Mouse (Mus musculus): Measurements from ENCODE around the gene Arid5b. TPM values are rescaled to one million over a fixed set of nuclear protein-coding genes. Genes with fewer than 3 reads are reported as not detected.

Gene Arid5b
- polyA plus RNA-seq, 1 experiment from 2014 or later: 42.1 TPM

- no peaks in the 10 kb centered on the region for H3K36me3 ChIP-seq (ENCODE audit: control insufficient read depth, insufficient read depth, low read length)
- no peak overlapping the region for H3K4me2 ChIP-seq (ENCODE audit: low read depth, severe bottlenecking)
- no peaks in the 10 kb centered on the region for H3K9me3 ChIP-seq (ENCODE audit: control insufficient read depth, low read length)
- no peak overlapping the region for H3K27ac ChIP-seq (replicated peaks; ENCODE audit: low read depth, low read length)
- whole genome bisulfite sequencing: 95% methylated on average over 9 of the region's 9 CpGs
- no peaks in the 10 kb centered on the region for H3K27me3 ChIP-seq (ENCODE audit: control insufficient read depth, insufficient read depth, low read length)
- ATAC-seq (ENCODE audit: insufficient number of reproducible peaks, low FRiP score, low TSS enrichment, low read depth) (no peak), DNase-seq (ENCODE audit: low spot score) (no peak)
- no peak overlapping the region for H3K4me3 ChIP-seq (ENCODE audit: low read depth, low read length)
- H3K4me1 ChIP-seq (ENCODE audit: control insufficient read depth, insufficient read depth, low read length): no peaks in the 10 kb centered on the region
- H3K9ac ChIP-seq (ENCODE audit: low read length): no peak overlapping the region
These were observed 15.1 kb downstream of the Arid5b start for GRCm38 (mm10) chr10:68263296-68263968.

DNA sequence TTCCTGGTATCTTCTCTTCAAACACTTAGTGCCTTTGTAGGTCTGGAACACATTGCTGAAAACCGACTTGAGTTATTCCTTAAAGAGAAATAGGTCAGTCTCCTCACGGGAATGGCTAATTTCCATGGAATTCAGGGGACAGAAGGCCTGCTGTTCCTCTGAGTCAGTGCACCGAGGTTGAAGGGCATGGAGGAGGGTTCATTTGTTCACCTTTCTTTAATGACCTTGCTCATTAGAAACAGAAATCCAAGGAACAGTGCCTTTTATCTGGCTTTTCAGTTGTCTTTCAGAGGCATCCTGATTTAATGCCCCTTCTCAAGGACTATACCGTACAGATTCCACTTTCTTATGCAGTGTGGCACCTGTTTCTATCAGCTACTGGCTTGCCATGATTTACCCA is 18.9 kb downstream of the Arid5b start:
- H3K9me3 ChIP-seq (ENCODE audit: control insufficient read depth, low read length): no peaks in the 10 kb centered on the region
- no peaks in the 10 kb centered on the region for H3K36me3 ChIP-seq (ENCODE audit: control insufficient read depth, insufficient read depth, low read length)
- no peak overlapping the region for H3K27ac ChIP-seq (replicated peaks; ENCODE audit: low read depth, low read length)
- no peak overlapping the region for H3K4me2 ChIP-seq (ENCODE audit: low read depth, severe bottlenecking)
- WGBS: 25% methylated on average over 4 of the region's 4 CpGs
- no peak overlapping the region for H3K4me3 ChIP-seq (ENCODE audit: low read depth, low read length)
- H3K27me3 ChIP-seq (ENCODE audit: control insufficient read depth, insufficient read depth, low read length): no peaks in the 10 kb centered on the region
- H3K9ac ChIP-seq (ENCODE audit: low read length): no peak overlapping the region
- no peak for ATAC-seq (ENCODE audit: insufficient number of reproducible peaks, low FRiP score, low TSS enrichment, low read depth)
- DNase-seq (ENCODE audit: low spot score): no peak
- H3K4me1 ChIP-seq (ENCODE audit: control insufficient read depth, insufficient read depth, low read length): no peaks in the 10 kb centered on the region

GRCm38 (mm10) chr10:68257358-68258056 is 21.0 kb downstream of the Arid5b start:
- H3K27ac ChIP-seq (replicated peaks; ENCODE audit: low read depth, low read length): no peak overlapping the region
- H3K9me3 ChIP-seq (ENCODE audit: control insufficient read depth, low read length): no peaks in the 10 kb centered on the region
- no peak overlapping the region for H3K4me3 ChIP-seq (ENCODE audit: low read depth, low read length)
- DNase-seq (ENCODE audit: low spot score): no peak
- H3K9ac ChIP-seq (ENCODE audit: low read length): no peak overlapping the region
- H3K4me1 ChIP-seq (ENCODE audit: control insufficient read depth, insufficient read depth, low read length): no peaks in the 10 kb centered on the region
- H3K4me2 ChIP-seq (ENCODE audit: low read depth, severe bottlenecking): no peak overlapping the region
- ATAC-seq (ENCODE audit: insufficient number of reproducible peaks, low FRiP score, low TSS enrichment, low read depth): no peak
- no peaks in the 10 kb centered on the region for H3K27me3 ChIP-seq (ENCODE audit: control insufficient read depth, insufficient read depth, low read length)
- no peaks in the 10 kb centered on the region for H3K36me3 ChIP-seq (ENCODE audit: control insufficient read depth, insufficient read depth, low read length)
- 90% methylated on average over 10 of the region's 10 CpGs for WGBS

GRCm38 (mm10) chr10:68256134-68256533 is 22.4 kb downstream of the Arid5b start:
- no peaks in the 10 kb centered on the region for H3K9me3 ChIP-seq (ENCODE audit: control insufficient read depth, low read length)
- H3K4me1 ChIP-seq (ENCODE audit: control insufficient read depth, insufficient read depth, low read length): no peaks in the 10 kb centered on the region
- H3K9ac ChIP-seq (ENCODE audit: low read length): no peak overlapping the region
- ATAC-seq (ENCODE audit: insufficient number of reproducible peaks, low FRiP score, low TSS enrichment, low read depth): no peak
- H3K27ac ChIP-seq (replicated peaks; ENCODE audit: low read depth, low read length): no peak overlapping the region
- H3K27me3 ChIP-seq (ENCODE audit: control insufficient read depth, insufficient read depth, low read length): no peaks in the 10 kb centered on the region
- H3K4me3 ChIP-seq (ENCODE audit: low read depth, low read length): no peak overlapping the region
- WGBS: 91% methylated on average over 3 of the region's 3 CpGs
- H3K36me3 ChIP-seq (ENCODE audit: control insufficient read depth, insufficient read depth, low read length): no peaks in the 10 kb centered on the region
- DNase-seq (ENCODE audit: low spot score): no peak
- H3K4me2 ChIP-seq (ENCODE audit: low read depth, severe bottlenecking): no peak overlapping the region

DNA sequence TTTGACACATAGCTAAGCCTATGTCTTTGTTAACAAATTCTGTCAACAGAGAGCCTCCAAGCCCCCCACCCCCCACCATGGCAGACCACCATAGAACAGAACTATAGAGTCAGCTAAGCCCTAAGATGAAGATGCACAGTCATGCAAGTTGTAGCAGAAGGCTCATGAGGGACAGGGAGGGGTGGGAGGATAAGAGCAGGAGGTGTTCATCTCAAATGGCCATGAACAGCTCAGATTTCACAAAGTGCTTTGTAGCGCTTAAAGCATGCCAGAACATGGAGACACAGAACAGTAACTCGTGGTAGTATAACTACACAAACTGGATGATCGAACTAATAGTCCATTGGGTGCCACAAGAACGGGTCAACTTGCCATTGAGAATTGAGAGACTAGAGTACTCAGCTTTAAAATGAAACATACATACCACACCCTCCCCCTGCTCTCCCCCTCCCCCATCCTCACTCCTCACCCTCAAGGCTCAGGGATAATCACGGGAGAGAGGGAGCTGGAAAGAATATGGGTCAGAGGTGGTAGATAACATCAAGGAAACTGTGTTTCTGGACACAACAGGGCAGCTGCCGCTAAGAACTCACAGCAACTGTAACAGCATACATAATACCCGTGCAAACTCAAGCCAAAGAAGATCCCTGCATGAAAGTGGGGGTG is 25.0 kb downstream of the Arid5b start:
- no peaks in the 10 kb centered on the region for H3K36me3 ChIP-seq (ENCODE audit: control insufficient read depth, insufficient read depth, low read length)
- H3K9ac ChIP-seq (ENCODE audit: low read length): no peak overlapping the region
- DNase-seq (ENCODE audit: low spot score) (no peak), ATAC-seq (ENCODE audit: insufficient number of reproducible peaks, low FRiP score, low TSS enrichment, low read depth) (no peak)
- no peaks in the 10 kb centered on the region for H3K9me3 ChIP-seq (ENCODE audit: control insufficient read depth, low read length)
- no peaks in the 10 kb centered on the region for H3K27me3 ChIP-seq (ENCODE audit: control insufficient read depth, insufficient read depth, low read length)
- no peak overlapping the region for H3K4me3 ChIP-seq (ENCODE audit: low read depth, low read length)
- H3K27ac ChIP-seq (replicated peaks; ENCODE audit: low read depth, low read length): no peak overlapping the region
- no peaks in the 10 kb centered on the region for H3K4me1 ChIP-seq (ENCODE audit: control insufficient read depth, insufficient read depth, low read length)
- no peak overlapping the region for H3K4me2 ChIP-seq (ENCODE audit: low read depth, severe bottlenecking)
- 80% methylated on average over 7 of the region's 7 CpGs for WGBS

DNA sequence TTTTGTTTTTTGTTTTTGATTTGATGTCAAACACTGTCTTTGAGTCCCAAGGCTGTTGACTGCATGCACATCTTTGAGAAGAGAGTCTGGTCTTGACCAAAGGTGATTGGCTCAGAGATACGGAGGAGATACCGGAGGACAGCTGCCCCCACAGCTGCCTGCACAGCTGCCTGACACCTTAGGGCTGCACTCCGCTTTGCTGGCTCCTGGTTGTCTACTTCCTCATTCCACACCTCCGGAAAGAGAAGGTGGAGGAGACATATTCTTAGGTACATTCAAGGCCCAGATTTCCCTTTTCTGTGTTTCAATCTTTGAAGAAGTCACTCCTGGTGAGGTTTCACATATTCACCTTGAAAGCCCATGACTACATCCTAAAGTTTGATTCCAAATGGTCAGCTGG is 25.9 kb downstream of the Arid5b start:
- Histone ChIP-seq H3K27me3 (ENCODE audit: control insufficient read depth, insufficient read depth, low read length) (no peaks in the 10 kb centered on the region), H3K9me3 (ENCODE audit: control insufficient read depth, low read length) (no peaks in the 10 kb centered on the region), H3K4me2 (ENCODE audit: low read depth, severe bottlenecking) (no peak overlapping the region), H3K9ac (ENCODE audit: low read length) (no peak overlapping the region), H3K27ac (replicated peaks; ENCODE audit: low read depth, low read length) (no peak overlapping the region), H3K4me3 (ENCODE audit: low read depth, low read length) (no peak overlapping the region), H3K36me3 (ENCODE audit: control insufficient read depth, insufficient read depth, low read length) (no peaks in the 10 kb centered on the region), H3K4me1 (ENCODE audit: control insufficient read depth, insufficient read depth, low read length) (no peaks in the 10 kb centered on the region)
- DNase-seq (ENCODE audit: low spot score) (no peak), ATAC-seq (ENCODE audit: insufficient number of reproducible peaks, low FRiP score, low TSS enrichment, low read depth) (no peak)
- WGBS: 93% methylated on average over 4 of the region's 4 CpGs

- Histone ChIP-seq H3K36me3 (ENCODE audit: control insufficient read depth, insufficient read depth, low read length) (no peaks in the 10 kb centered on the region), H3K9me3 (ENCODE audit: control insufficient read depth, low read length) (no peaks in the 10 kb centered on the region), H3K9ac (ENCODE audit: low read length) (no peak overlapping the region), H3K4me2 (ENCODE audit: low read depth, severe bottlenecking) (no peak overlapping the region), H3K27me3 (ENCODE audit: control insufficient read depth, insufficient read depth, low read length) (no peaks in the 10 kb centered on the region), H3K4me1 (ENCODE audit: control insufficient read depth, insufficient read depth, low read length) (peaks cover 4% of the 10 kb centered on the region), H3K27ac (replicated peaks; ENCODE audit: low read depth, low read length) (no peak overlapping the region), H3K4me3 (ENCODE audit: low read depth, low read length) (no peak overlapping the region)
- DNase-seq (ENCODE audit: low spot score): no peak
- 84% methylated on average over 6 of the region's 6 CpGs for WGBS
- no peak for ATAC-seq (ENCODE audit: insufficient number of reproducible peaks, low FRiP score, low TSS enrichment, low read depth)
These were observed 29.2 kb downstream of the Arid5b start for GRCm38 (mm10) chr10:68249355-68249782.

DNA sequence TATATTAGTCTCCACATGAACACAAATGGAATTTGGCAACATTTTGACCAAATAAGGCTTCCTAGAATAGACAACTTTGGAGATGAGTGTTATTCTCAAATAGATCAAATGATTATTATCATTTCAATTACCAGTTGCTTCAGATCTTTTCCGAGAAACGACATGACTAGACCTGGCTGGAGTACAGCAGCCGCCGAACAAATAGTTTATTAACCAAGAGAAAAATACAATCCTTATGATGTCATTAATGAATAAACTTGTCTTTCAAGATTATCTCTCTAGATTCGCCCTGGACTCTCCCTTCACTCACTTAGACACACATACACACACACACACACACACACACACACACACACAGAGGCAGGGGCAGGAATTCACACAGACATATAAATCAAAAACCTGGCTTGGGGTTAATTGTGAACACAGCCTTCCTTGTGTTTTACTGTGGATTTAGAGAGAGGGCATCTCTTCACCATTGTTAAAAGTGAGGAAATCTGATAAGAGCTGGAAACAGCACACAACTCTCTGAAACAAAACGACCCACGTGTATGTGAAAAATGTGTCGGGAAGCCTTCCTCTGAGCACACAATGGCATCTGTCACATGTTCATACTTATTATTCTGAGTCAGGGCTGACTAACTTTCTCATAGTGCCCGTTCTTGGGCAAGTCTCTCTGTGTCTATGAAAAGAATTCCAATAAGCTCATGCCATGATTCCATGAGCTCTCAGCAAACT is 30.1 kb downstream of the Arid5b start:
- WGBS: 77% methylated on average over 9 of the region's 9 CpGs
- H3K9me3 ChIP-seq (ENCODE audit: control insufficient read depth, low read length): no peaks in the 10 kb centered on the region
- ATAC-seq (ENCODE audit: insufficient number of reproducible peaks, low FRiP score, low TSS enrichment, low read depth) (no peak), DNase-seq (ENCODE audit: low spot score) (no peak)
- no peak overlapping the region for H3K9ac ChIP-seq (ENCODE audit: low read length)
- H3K27me3 ChIP-seq (ENCODE audit: control insufficient read depth, insufficient read depth, low read length): no peaks in the 10 kb centered on the region
- no peaks in the 10 kb centered on the region for H3K36me3 ChIP-seq (ENCODE audit: control insufficient read depth, insufficient read depth, low read length)
- peaks cover 4% of the 10 kb centered on the region for H3K4me1 ChIP-seq (ENCODE audit: control insufficient read depth, insufficient read depth, low read length)
- no peak overlapping the region for H3K4me2 ChIP-seq (ENCODE audit: low read depth, severe bottlenecking)
- no peak overlapping the region for H3K4me3 ChIP-seq (ENCODE audit: low read depth, low read length)
- H3K27ac ChIP-seq (replicated peaks; ENCODE audit: low read depth, low read length): no peak overlapping the region
